Mouse (Mus musculus): ENCODE measurements around the gene Wdr81. TPM values are rescaled to one million over a fixed set of nuclear protein-coding genes. Genes with fewer than 3 reads are reported as not detected.

The Wdr81 gene
- polyA plus RNA-seq, 1 experiment from 2014 or later = 21.8 TPM

DNA sequence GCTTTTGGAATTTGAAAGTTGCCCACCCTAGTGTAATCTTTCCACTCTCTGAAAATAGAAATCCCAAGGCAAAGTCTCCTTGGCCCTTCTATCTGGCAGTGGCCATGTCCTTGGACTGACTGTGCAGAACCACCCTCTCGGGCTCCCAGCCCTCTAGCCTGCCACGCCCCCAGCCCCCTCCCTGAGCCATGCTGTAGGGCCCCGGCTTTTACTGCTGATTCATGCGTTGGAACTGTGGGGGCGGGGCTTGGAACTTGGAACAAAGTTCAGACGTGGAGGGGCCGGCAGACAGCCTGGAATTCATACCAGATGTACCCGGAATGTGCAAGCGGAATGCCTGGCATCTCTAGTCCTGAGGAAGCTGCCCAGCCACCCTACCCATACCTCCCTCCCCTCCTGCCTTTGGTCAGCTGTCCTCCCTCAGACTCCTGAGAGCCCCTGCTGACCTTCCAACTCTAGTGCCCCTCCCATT lies 8.4 kb upstream of the Wdr81 start:
- Histone ChIP-seq H3K36me3 (ENCODE audit: control insufficient read depth, insufficient read depth, low read length) (peaks cover 18% of the 10 kb centered on the region), H3K4me3 (ENCODE audit: low read depth, low read length) (peak overlapping the region; percentile 83), H3K9ac (ENCODE audit: low read depth, low read length) (peak overlapping the region; percentile 68), H3K27ac (ENCODE audit: low read depth, low read length) (peak overlapping the region; percentile 98), H3K4me2 (peak overlapping the region; percentile 93), H3K9me3 (ENCODE audit: control insufficient read depth, low read length) (no peaks in the 10 kb centered on the region; the same call in 1 of the 2 replicates), H3K27me3 (replicated peaks; ENCODE audit: control insufficient read depth, insufficient read depth, low read length) (no peaks in the 10 kb centered on the region), H3K4me1 (replicated peaks; ENCODE audit: control insufficient read depth, insufficient read depth, low read length) (peaks cover 46% of the 10 kb centered on the region)
- WGBS = 5% methylated on average over 9 of the region's 9 CpGs
- ATAC-seq (replicated peaks; ENCODE audit: low FRiP score) = peak; percentile 65
- peak; percentile 89 for DNase-seq (ENCODE audit: low spot score)

DNA sequence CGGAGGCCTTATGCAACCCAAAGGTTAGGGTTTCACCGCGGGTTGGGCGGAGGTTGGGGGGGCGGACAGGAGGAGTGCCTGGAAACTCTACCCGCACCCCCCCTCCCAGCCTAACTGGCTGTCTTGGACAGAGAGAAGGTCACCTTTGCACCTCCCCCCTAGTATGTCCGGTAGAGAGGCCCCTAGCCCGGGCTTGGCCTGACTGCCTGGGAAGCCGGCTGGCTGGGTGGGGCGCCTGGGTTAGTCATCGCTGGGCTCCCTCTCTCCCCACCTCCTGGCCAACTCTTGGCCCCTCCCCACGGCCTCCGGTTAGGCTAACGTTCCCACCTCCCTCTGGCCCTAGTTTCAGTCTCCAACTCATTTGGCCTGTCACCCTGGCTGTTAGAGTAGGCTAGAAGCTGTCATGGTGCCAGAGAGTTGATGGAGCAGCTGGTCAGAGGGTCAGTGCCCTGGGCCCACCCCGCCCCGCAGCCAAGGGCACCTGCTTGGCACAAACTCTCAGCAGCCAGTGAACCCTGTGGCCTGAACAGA lies 7.8 kb upstream of the Wdr81 start:
- peak; percentile 69 for DNase-seq (ENCODE audit: low spot score)
- H3K27ac ChIP-seq (ENCODE audit: low read depth, low read length) = peak overlapping the region; percentile 98
- ATAC-seq (replicated peaks; ENCODE audit: low FRiP score) = peak; percentile 38
- H3K4me3 ChIP-seq (ENCODE audit: low read depth, low read length) = peak overlapping the region; percentile 83
- H3K4me1 ChIP-seq (replicated peaks; ENCODE audit: control insufficient read depth, insufficient read depth, low read length) = peaks cover 44% of the 10 kb centered on the region
- H3K36me3 ChIP-seq (ENCODE audit: control insufficient read depth, insufficient read depth, low read length) = peaks cover 18% of the 10 kb centered on the region
- H3K4me2 ChIP-seq = peak overlapping the region; percentile 93
- H3K9me3 ChIP-seq (ENCODE audit: control insufficient read depth, low read length) = no peaks in the 10 kb centered on the region; the same call in 1 of the 2 replicates
- H3K27me3 ChIP-seq (replicated peaks; ENCODE audit: control insufficient read depth, insufficient read depth, low read length) = no peaks in the 10 kb centered on the region
- H3K9ac ChIP-seq (ENCODE audit: low read depth, low read length) = peak overlapping the region; percentile 68
- 4% methylated on average over 14 of the region's 16 CpGs for WGBS

DNA sequence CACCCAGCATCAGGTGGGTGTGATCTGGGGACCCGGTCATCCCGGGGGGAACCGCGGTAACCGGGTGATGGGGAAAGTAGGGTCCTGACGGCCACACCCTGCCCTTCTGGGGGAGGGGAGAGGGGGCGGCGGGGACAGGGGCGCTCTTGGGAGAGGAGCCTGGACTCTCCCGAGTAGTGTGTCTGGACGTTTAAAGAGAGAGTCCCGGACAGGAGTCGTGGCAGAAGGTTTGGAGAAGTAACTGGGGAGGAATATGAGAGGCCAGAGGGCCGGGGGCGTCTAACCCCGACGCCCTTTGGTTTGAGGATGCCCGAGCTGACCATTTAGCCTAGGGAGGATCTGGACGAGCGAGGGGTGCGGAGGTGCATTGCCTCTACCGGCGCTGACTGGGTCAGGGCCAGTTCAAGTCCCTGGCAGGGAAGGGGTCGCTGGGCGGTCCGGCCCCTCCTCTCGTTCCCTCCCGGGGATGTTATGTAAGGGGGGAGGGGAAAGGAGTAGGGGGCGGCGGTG lies 7.3 kb upstream of the Wdr81 start:
- Histone ChIP-seq H3K4me3 (ENCODE audit: low read depth, low read length) (peak overlapping the region; percentile 83), H3K9me3 (ENCODE audit: control insufficient read depth, low read length) (no peaks in the 10 kb centered on the region; the same call in 1 of the 2 replicates), H3K27me3 (replicated peaks; ENCODE audit: control insufficient read depth, insufficient read depth, low read length) (no peaks in the 10 kb centered on the region), H3K27ac (ENCODE audit: low read depth, low read length) (peak overlapping the region; percentile 98), H3K36me3 (ENCODE audit: control insufficient read depth, insufficient read depth, low read length) (peaks cover 17% of the 10 kb centered on the region), H3K9ac (ENCODE audit: low read depth, low read length) (peak overlapping the region; percentile 68), H3K4me2 (peak overlapping the region; percentile 93), H3K4me1 (replicated peaks; ENCODE audit: control insufficient read depth, insufficient read depth, low read length) (peaks cover 44% of the 10 kb centered on the region)
- peak; percentile 1; the same call in 1 of the 2 replicates for ATAC-seq (replicated peaks; ENCODE audit: low FRiP score)
- whole genome bisulfite sequencing = under 1% methylated on average over 30 of the region's 30 CpGs
- peak; percentile 50 for DNase-seq (ENCODE audit: low spot score)

DNA sequence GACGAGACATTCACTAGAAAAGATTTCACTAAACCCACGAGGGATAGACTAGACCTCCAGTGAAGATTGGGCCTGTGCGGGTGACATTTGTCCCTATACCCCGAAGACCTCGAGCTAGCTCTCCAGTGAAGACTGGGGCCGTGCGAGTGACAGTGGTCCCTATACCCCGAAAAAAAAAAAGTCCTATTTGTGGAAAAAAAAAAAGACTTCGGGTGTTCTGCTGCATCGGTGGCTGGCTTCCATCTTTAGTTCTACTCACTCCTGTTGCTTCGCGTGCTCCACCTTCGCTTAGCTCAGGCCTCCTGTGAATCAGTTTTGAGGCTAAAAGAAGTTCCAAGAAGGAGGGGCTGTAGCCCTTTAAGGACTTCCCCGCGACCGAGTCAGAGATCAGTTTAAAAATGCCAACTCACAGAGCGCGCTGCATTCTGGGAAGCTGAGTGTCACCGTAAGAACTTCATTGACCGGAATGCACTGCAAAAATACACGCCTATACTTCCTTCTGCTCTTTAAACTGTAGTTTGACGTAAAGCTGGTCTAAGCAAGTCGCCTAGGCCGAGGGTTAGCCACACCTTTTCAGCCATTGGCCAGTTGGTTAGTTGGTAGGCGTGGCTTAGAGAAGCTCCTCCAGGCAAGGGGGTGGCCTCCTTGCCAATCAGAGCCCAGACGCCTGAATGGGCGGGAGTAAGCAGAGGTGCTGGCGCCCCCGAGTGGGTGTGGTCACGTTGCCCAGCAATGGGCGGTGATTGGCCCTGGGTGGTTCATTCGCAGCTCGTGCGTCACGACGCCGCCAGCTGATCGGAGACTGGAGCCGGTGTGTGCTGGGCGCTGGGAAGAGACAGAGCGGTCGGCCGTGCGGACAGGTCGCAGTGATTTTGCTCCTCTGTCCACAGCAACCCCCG lies 6.6 kb upstream of the Wdr81 start, which contains the start of gene Tlcd2:
Gene Tlcd2 (plus strand): TSS at position 872 of the 899 bp plus-strand sequence.
- Histone ChIP-seq H3K9ac (ENCODE audit: low read depth, low read length) (peak within 1 kb of the TSS; percentile 68), H3K27ac (ENCODE audit: low read depth, low read length) (peak within 1 kb of the TSS; percentile 98), H3K4me2 (peak within 1 kb of the TSS; percentile 94), H3K9me3 (ENCODE audit: control insufficient read depth, low read length) (no peaks in the 10 kb centered on the region), H3K27me3 (replicated peaks; ENCODE audit: control insufficient read depth, insufficient read depth, low read length) (no peaks in the 10 kb centered on the region), H3K4me3 (ENCODE audit: low read depth, low read length) (peak within 1 kb of the TSS; percentile 83), H3K36me3 (ENCODE audit: control insufficient read depth, insufficient read depth, low read length) (peaks cover 15% of the 10 kb centered on the region), H3K4me1 (replicated peaks; ENCODE audit: control insufficient read depth, insufficient read depth, low read length) (peaks cover 44% of the 10 kb centered on the region)
- peak; percentile 88 for ATAC-seq (replicated peaks; ENCODE audit: low FRiP score)
- WGBS = under 1% methylated on average over 46 of the region's 46 CpGs
- peak; percentile 96 for DNase-seq (ENCODE audit: low spot score)

DNA sequence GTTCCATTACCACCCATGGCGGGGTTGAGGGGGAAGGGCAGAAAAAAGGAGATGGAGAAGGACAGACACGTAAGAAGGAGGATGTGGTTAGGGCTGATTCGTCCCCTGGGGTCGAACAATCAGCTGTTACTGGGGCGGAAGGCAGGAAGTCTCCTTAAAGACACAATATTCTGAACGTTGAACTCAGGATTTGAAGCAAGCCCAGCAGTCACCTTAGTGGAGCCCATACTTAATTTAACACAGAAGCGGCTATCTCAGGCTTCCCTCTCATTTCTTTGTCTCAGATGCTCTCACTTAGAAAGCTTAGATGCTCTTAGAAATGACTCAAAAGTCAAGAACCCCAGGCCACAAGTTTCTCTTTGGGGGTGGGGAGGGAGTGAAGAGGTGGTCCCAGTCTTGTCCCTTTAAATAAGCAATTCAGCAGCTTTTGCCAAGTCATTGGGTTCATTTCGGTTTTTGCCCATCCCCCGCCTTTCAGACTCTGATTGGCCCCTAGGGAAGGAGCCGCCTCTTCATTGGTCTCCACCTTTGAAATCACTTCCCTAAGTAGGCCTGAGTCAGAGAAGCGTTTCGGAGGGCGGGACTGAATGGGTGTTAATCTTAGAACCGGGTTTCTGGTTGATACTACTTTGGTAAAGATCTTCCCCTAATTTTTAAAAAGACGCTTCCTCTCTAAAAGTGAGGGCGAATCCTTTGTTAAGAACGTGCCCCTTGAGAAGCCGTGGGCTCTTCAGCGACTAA lies 5.8 kb upstream of the Wdr81 start:
- Histone ChIP-seq H3K9ac (ENCODE audit: low read depth, low read length) (peak overlapping the region; percentile 65), H3K4me2 (peak overlapping the region; percentile 94), H3K4me3 (ENCODE audit: low read depth, low read length) (peak overlapping the region; percentile 83), H3K9me3 (ENCODE audit: control insufficient read depth, low read length) (no peaks in the 10 kb centered on the region), H3K27ac (ENCODE audit: low read depth, low read length) (peak overlapping the region; percentile 96), H3K4me1 (replicated peaks; ENCODE audit: control insufficient read depth, insufficient read depth, low read length) (peaks cover 45% of the 10 kb centered on the region), H3K36me3 (ENCODE audit: control insufficient read depth, insufficient read depth, low read length) (peaks cover 7% of the 10 kb centered on the region), H3K27me3 (replicated peaks; ENCODE audit: control insufficient read depth, insufficient read depth, low read length) (no peaks in the 10 kb centered on the region)
- DNase-seq (ENCODE audit: low spot score) (peak; percentile 85), ATAC-seq (replicated peaks; ENCODE audit: low FRiP score) (peak; percentile 53)
- under 1% methylated on average over 19 of the region's 19 CpGs for WGBS

DNA sequence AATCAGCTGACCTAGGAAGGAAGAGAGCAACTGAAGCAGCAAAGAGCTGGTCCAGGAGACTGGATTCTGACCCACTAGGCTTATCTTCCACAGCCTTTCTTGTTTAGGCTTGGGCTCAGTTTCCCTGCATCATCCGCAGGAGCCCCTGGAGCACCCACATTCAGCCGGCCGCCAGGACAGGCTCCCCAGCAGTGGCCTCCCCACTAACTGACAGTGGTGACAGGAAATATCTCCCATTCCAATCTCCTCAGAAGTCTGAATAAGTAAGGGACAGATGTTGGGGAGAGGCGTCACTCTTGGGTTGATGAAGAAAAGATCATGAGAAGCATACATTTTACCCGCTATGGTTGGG lies 5.2 kb upstream of the Wdr81 start:
- 0 out of 2 replicates have a peak, but pooled peaks cover 2% of the 10 kb centered on the region for H3K36me3 ChIP-seq (ENCODE audit: control insufficient read depth, insufficient read depth, low read length)
- ATAC-seq (replicated peaks; ENCODE audit: low FRiP score) (no peak), DNase-seq (ENCODE audit: low spot score) (no peak)
- H3K27ac ChIP-seq (ENCODE audit: low read depth, low read length) = peak overlapping the region; percentile 96
- no peaks in the 10 kb centered on the region for H3K9me3 ChIP-seq (ENCODE audit: control insufficient read depth, low read length)
- H3K27me3 ChIP-seq (replicated peaks; ENCODE audit: control insufficient read depth, insufficient read depth, low read length) = no peaks in the 10 kb centered on the region
- H3K9ac ChIP-seq (ENCODE audit: low read depth, low read length) = peak overlapping the region; percentile 37
- H3K4me1 ChIP-seq (replicated peaks; ENCODE audit: control insufficient read depth, insufficient read depth, low read length) = peaks cover 50% of the 10 kb centered on the region
- H3K4me3 ChIP-seq (ENCODE audit: low read depth, low read length) = peak overlapping the region; percentile 83
- WGBS = 21% methylated on average over 5 of the region's 5 CpGs
- H3K4me2 ChIP-seq = peak overlapping the region; percentile 94

DNA sequence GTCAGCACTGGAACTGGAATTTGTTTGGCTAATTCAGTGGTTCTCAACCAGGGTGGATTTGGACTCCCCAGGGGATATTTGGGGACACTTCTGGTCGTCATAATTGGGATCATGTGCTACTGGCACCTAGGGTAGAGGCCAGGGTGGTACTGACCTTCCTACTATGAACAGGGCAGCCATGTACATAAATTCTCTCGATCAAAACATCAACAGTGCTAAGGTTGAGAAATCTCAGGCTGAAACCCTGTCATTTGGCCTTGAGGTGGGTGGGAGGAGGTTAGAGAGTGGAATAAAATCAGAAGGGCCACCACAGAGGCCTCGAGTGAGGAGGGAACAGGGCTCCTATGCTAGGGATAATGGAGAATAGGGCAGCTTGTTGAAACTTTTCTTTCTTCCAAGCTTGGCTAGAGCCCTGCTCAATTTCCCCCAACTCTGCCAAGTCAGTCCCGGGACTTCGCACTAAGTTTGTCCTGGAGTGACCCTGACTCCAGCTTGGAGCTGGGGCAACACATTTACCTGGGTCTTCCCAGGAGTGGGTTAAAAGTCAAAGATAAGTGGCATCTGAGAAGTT lies 4.7 kb upstream of the Wdr81 start:
- no peaks in the 10 kb centered on the region for H3K9me3 ChIP-seq (ENCODE audit: control insufficient read depth, low read length)
- 70% methylated on average over 5 of the region's 5 CpGs for WGBS
- no peak for DNase-seq (ENCODE audit: low spot score)
- no peak overlapping the region; the same call in 1 of the 2 replicates for H3K9ac ChIP-seq (ENCODE audit: low read depth, low read length)
- ATAC-seq (replicated peaks; ENCODE audit: low FRiP score) = no peak
- H3K4me2 ChIP-seq = peak overlapping the region; percentile 94
- no peak overlapping the region for H3K4me3 ChIP-seq (ENCODE audit: low read depth, low read length)
- H3K4me1 ChIP-seq (replicated peaks; ENCODE audit: control insufficient read depth, insufficient read depth, low read length) = peaks cover 52% of the 10 kb centered on the region
- H3K27ac ChIP-seq (ENCODE audit: low read depth, low read length) = peak overlapping the region; percentile 96
- no peaks in the 10 kb centered on the region for H3K27me3 ChIP-seq (replicated peaks; ENCODE audit: control insufficient read depth, insufficient read depth, low read length)
- no peaks in the 10 kb centered on the region for H3K36me3 ChIP-seq (ENCODE audit: control insufficient read depth, insufficient read depth, low read length)

DNA sequence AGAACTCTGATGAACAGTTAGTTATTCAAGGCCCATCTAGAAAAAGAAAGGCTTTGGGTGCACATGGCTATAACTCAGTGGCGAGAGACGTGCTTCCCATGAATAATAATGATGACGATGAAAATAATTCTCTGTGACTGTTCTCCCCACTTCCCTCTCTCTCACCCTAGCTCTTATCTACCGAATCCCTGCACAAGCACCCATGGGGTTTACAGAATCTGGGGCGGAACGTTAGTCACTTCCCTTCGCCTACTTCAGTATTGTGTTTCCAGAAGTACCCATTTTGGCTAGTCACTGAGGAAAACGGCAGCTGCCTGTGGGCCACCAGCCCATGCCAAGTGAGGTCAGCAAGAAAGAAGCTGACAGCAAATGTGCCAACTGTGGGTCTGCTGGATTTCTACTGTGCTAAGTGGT lies 4.1 kb upstream of the Wdr81 start:
- Histone ChIP-seq H3K27ac (ENCODE audit: low read depth, low read length) (peak overlapping the region; percentile 96), H3K9me3 (ENCODE audit: control insufficient read depth, low read length) (no peaks in the 10 kb centered on the region), H3K27me3 (replicated peaks; ENCODE audit: control insufficient read depth, insufficient read depth, low read length) (no peaks in the 10 kb centered on the region), H3K4me2 (no peak overlapping the region; the same call in 1 of the 2 replicates), H3K4me1 (replicated peaks; ENCODE audit: control insufficient read depth, insufficient read depth, low read length) (peaks cover 57% of the 10 kb centered on the region), H3K4me3 (ENCODE audit: low read depth, low read length) (no peak overlapping the region), H3K9ac (ENCODE audit: low read depth, low read length) (peak overlapping the region; percentile 42; the same call in 1 of the 2 replicates), H3K36me3 (ENCODE audit: control insufficient read depth, insufficient read depth, low read length) (no peaks in the 10 kb centered on the region; the same call in 1 of the 2 replicates)
- DNase-seq (ENCODE audit: low spot score) = no peak
- ATAC-seq (replicated peaks; ENCODE audit: low FRiP score) = no peak
- WGBS = 45% methylated on average over 8 of the region's 8 CpGs
